Mouse (Mus musculus): ENCODE measurements at regions not wholly inside any gene's neighbourhood (a gene's known extent, or its start where the extent isn't known, plus 50 kb on each side); places are given as distances from the start of the nearest gene placed in this dataset.

- DNase-seq: no peak
These were observed 346.0 kb upstream of the A1bg start for GRCm38 (mm10) chr15:61268766-61269165.

- no peak for DNase-seq
These were observed 336.2 kb upstream of the A1bg start for GRCm38 (mm10) chr15:61259047-61259446.

- DNase-seq: no peak
These were observed 321.7 kb upstream of the A1bg start for GRCm38 (mm10) chr15:61244511-61244910.

GRCm38 (mm10) chr15:61242161-61242681, 319.4 kb upstream of the A1bg start:
- DNase-seq: no peak

GRCm38 (mm10) chr15:61241741-61242140, 318.9 kb upstream of the A1bg start:
- no peak for DNase-seq

GRCm38 (mm10) chr15:61240344-61240743, 317.5 kb upstream of the A1bg start:
- DNase-seq: no peak

GRCm38 (mm10) chr15:61239414-61239813, 316.6 kb upstream of the A1bg start:
- no peak for DNase-seq

- DNase-seq: no peak
These were observed 316.2 kb upstream of the A1bg start for GRCm38 (mm10) chr15:61238996-61239395.

GRCm38 (mm10) chr15:61229579-61229978, 306.8 kb upstream of the A1bg start:
- DNase-seq: no peak

GRCm38 (mm10) chr15:61222923-61223322, 300.1 kb upstream of the A1bg start:
- no peak for DNase-seq

GRCm38 (mm10) chr15:61210161-61210560, 287.3 kb upstream of the A1bg start:
- DNase-seq: no peak

GRCm38 (mm10) chr15:61189981-61190380, 267.2 kb upstream of the A1bg start:
- no peak for DNase-seq

GRCm38 (mm10) chr15:61189481-61189880, 266.7 kb upstream of the A1bg start:
- no peak for DNase-seq

- DNase-seq: no peak
These were observed 261.8 kb upstream of the A1bg start for GRCm38 (mm10) chr15:61184597-61184963.

GRCm38 (mm10) chr15:61183751-61184596, 261.2 kb upstream of the A1bg start:
- DNase-seq: no peak

GRCm38 (mm10) chr15:61183291-61183690, 260.5 kb upstream of the A1bg start:
- no peak for DNase-seq

- no peak for DNase-seq
These were observed 246.1 kb upstream of the A1bg start for GRCm38 (mm10) chr15:61168842-61169416.

- no peak for DNase-seq
These were observed 242.2 kb upstream of the A1bg start for GRCm38 (mm10) chr15:61165050-61165449.

- DNase-seq: peak; percentile 57
These were observed 238.6 kb upstream of the A1bg start for GRCm38 (mm10) chr15:61161397-61161796.

- no peak for DNase-seq
These were observed 237.9 kb upstream of the A1bg start for GRCm38 (mm10) chr15:61160666-61161065.

- DNase-seq: peak; percentile 16
These were observed 236.7 kb upstream of the A1bg start for GRCm38 (mm10) chr15:61159552-61159951.

GRCm38 (mm10) chr15:61158041-61158545, 235.3 kb upstream of the A1bg start:
- DNase-seq: peak; percentile 44

- peak; percentile 88 for DNase-seq
These were observed 234.7 kb upstream of the A1bg start for GRCm38 (mm10) chr15:61157543-61157942.

- DNase-seq: no peak
These were observed 232.7 kb upstream of the A1bg start for GRCm38 (mm10) chr15:61155530-61155929.
